Mouse (Mus musculus) c-Kit-positive CD71-positive TER-119-positive erythroid progenitor cells, embryonic 14.5 days (primary cell): ENCODE results near the gene Kcnk6.
A peak's percentile ranks its signal among the peaks of the same experiment; 100 is the strongest.
"Not testable (repeated sequence)": the region's sequence is repeated elsewhere in the genome, so short reads cannot be mapped to it uniquely, and the experiment has no call there.

Experiments
- DNase-seq: peaks from one replicate; pipeline ENCODE4 v3.0.0-alpha.2; 2013; ENCODE audit warnings: low spot score

Kcnk6 gene

GRCm38 (mm10) chr7:29202577-29202976, 29.7 kb downstream of the Kcnk6 start:
- no peak for DNase-seq

GRCm38 (mm10) chr7:29194230-29194629, 38.1 kb downstream of the Kcnk6 start:
- not testable (repeated sequence) for DNase-seq

- DNase-seq = not testable (repeated sequence)
Measured at GRCm38 (mm10) chr7:29181323-29181722, 51.0 kb downstream of the Kcnk6 start.

- no peak for DNase-seq
Measured at GRCm38 (mm10) chr7:29180854-29181236, 51.5 kb downstream of the Kcnk6 start.

- DNase-seq = peak; percentile 95
Measured at GRCm38 (mm10) chr7:29180077-29180853, 52.0 kb downstream of the Kcnk6 start, which contains the start of gene Psmd8. Psmd8 (minus strand) TSS chr7:29180701.

- DNase-seq = peak; percentile 34
Measured at GRCm38 (mm10) chr7:29179323-29179722, 53.0 kb downstream of the Kcnk6 start.

- peak; percentile 26 for DNase-seq
Measured at GRCm38 (mm10) chr7:29178106-29178505, 54.2 kb downstream of the Kcnk6 start.

GRCm38 (mm10) chr7:29172390-29173016, 59.8 kb downstream of the Kcnk6 start:
- no peak for DNase-seq
